Mouse (Mus musculus) neural tube, embryonic 12.5 days (tissue): Measurements from ENCODE around the gene Aggf1. TPM values are rescaled to one million over a fixed set of nuclear protein-coding genes. Genes with fewer than 3 reads are reported as not detected.

Source experiments
- ATAC-seq: fragments of 200-750 bp; cut with Nextera tagmentation; 2 replicates; pipeline ENCODE4 v1.8.0; 2017; ENCODE audit warnings: low read depth, mild to moderate bottlenecking, moderate TSS enrichment, moderate library complexity; ENCODE audit not compliant: low FRiP score
- H3K27ac ChIP-seq: fragments of 300-500 bp; sonication (generic); 2 replicates; pipeline ENCODE4 v1.5.1; 2016
- H3K27me3 ChIP-seq: fragments of 300-500 bp; sonication (generic); replicated peaks from 2 replicates; pipeline ENCODE4 v1.6.1; 2016; ENCODE audit warnings: mild to moderate bottlenecking
- H3K36me3 ChIP-seq: fragments of 300-500 bp; sonication (generic); 2 replicates; pipeline ENCODE4 v1.6.1; 2016; ENCODE audit warnings: mild to moderate bottlenecking
- H3K4me1 ChIP-seq: fragments of 300-500 bp; sonication (generic); 2 replicates; pipeline ENCODE4 v1.6.1; 2016
- H3K4me2 ChIP-seq: fragments of 300-500 bp; sonication (generic); replicated peaks from 2 replicates; pipeline ENCODE4 v1.6.1; 2016; ENCODE audit warnings: mild to moderate bottlenecking
- H3K4me3 ChIP-seq: fragments of 300-500 bp; sonication (generic); 2 replicates; pipeline ENCODE4 v1.5.1; 2016
- H3K9ac ChIP-seq: fragments of 300-500 bp; sonication (generic); 2 replicates; pipeline ENCODE4 v1.6.1; 2016; ENCODE audit warnings: mild to moderate bottlenecking
- H3K9me3 ChIP-seq: fragments of 300-500 bp; sonication (generic); 2 replicates; pipeline ENCODE4 v1.6.1; 2016; ENCODE audit warnings: mild to moderate bottlenecking
- WGBS: fragments of 180-500 bp; shearing (Covaris S2); methylation state at CpG from one replicate; pipeline ENCODE4 v1.1.7; 2016; 5-methylcytosine and 5-hydroxymethylcytosine counted together
- polyA plus RNA-seq: library from polyadenylated mRNA; unstranded; fragments of >200 nt; fragmentation: Nextera tagmentation; extraction: Ambion mirVana; gene quantifications from 2 replicates; pipeline ENCODE4 v1.2.1, GENCODE M21; 2016

Aggf1 gene
- polyA plus RNA-seq, 1 experiment from 2014 or later: 54.0 TPM

DNA sequence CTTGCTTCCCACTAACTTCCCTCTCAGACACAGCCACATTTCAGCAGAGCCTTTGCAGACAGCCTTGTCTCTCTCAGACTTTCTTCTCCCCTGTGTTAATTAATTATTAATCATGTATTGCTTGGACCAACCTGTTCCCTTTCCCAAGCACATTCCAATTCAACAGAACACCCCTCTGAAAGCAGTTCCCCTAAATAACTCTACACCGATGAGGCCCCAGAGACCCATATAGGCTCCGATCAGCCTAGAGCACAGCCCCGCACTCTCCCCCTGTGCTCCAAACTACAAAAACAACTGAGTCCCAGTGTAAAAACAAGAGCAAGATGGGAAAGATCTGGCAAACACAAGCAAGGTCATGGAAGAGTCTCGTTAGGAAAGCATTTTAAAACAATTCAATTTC lies 68.6 kb downstream of the Aggf1 start:
- WGBS: 57% methylated on average over 4 of the region's 4 CpGs
- Histone ChIP-seq H3K9ac (no peak overlapping the region), H3K4me1 (no peaks in the 10 kb centered on the region), H3K27me3 (no peaks in the 10 kb centered on the region), H3K36me3 (no peaks in the 10 kb centered on the region), H3K27ac (no peak overlapping the region), H3K4me3 (no peak overlapping the region), H3K4me2 (no peak overlapping the region), H3K9me3 (no peaks in the 10 kb centered on the region)
- no peak for ATAC-seq

Other genes starting within 250 kb of the Aggf1 start
- gene Pde8b, start 125.0 kb downstream of the Aggf1 start, polyA plus RNA-seq: 5.3 and 5.4 TPM in 2 replicates
- 53.3 and 59.3 TPM in 2 replicates for gene Zbed3, start 51.7 kb downstream of the Aggf1 start, polyA plus RNA-seq
- 2.9 and 4.4 TPM in 2 replicates for gene Crhbp, start 69.6 kb upstream of the Aggf1 start, polyA plus RNA-seq
- gene S100z, start 103.4 kb upstream of the Aggf1 start, polyA plus RNA-seq: not detected in 2 replicates
- gene F2rl1, start 149.9 kb upstream of the Aggf1 start, polyA plus RNA-seq: 0.11 TPM in 1 of 2 replicates, not detected in the other
- 109 and 118 TPM in 2 replicates for gene F2r, start 243.1 kb upstream of the Aggf1 start, polyA plus RNA-seq